Mouse (Mus musculus): ENCODE data around the gene Gpn3. TPM values are rescaled to one million over a fixed set of nuclear protein-coding genes. Genes with fewer than 3 reads are reported as not detected.

The Gpn3 gene
- 42.4 and 57.6 TPM in 2 replicates for polyA plus RNA-seq (2012; rRNA removed)

- Histone ChIP-seq H3K4me3 (replicated peaks; ENCODE audit: extremely low read depth, low read depth, low read length) (peak within 1 kb of the TSS; percentile 84), H3K4me1 (ENCODE audit: control insufficient read depth, insufficient read depth, low read length) (no peaks in the 10 kb centered on the region; the same call in 1 of the 2 replicates)
- peak; percentile 17 for DNase-seq
- WGBS: 2% methylated on average over 33 of the region's 46 CpGs
- no peak for TF ChIP-seq CTCF (IDR thresholded peaks at IDR 0.05; ENCODE audit: insufficient read depth, low read length)
- no peak for TF ChIP-seq POLR2A (IDR thresholded peaks at IDR 0.05; ENCODE audit: borderline replicate concordance, extremely low read depth, low read depth, low read length)
Observed at GRCm38 (mm10) chr5:122371591-122372191, at the start of gene Gpn3. TSS of gene Gpn3 (plus strand) at chr5:122371876.

- Histone ChIP-seq H3K4me1 (ENCODE audit: control insufficient read depth, insufficient read depth, low read length) (peaks cover 12% of the 10 kb centered on the region), H3K4me3 (replicated peaks; ENCODE audit: extremely low read depth, low read depth, low read length) (no peak overlapping the region)
- no peak for DNase-seq
- no peak for TF ChIP-seq CTCF (IDR thresholded peaks at IDR 0.05; ENCODE audit: insufficient read depth, low read length)
- TF ChIP-seq POLR2A (IDR thresholded peaks at IDR 0.05; ENCODE audit: borderline replicate concordance, extremely low read depth, low read depth, low read length): no peak
- WGBS: 76% methylated on average over 8 of the region's 8 CpGs
Observed at GRCm38 (mm10) chr5:122323523-122323922, 48.2 kb upstream of the Gpn3 start.

DNA sequence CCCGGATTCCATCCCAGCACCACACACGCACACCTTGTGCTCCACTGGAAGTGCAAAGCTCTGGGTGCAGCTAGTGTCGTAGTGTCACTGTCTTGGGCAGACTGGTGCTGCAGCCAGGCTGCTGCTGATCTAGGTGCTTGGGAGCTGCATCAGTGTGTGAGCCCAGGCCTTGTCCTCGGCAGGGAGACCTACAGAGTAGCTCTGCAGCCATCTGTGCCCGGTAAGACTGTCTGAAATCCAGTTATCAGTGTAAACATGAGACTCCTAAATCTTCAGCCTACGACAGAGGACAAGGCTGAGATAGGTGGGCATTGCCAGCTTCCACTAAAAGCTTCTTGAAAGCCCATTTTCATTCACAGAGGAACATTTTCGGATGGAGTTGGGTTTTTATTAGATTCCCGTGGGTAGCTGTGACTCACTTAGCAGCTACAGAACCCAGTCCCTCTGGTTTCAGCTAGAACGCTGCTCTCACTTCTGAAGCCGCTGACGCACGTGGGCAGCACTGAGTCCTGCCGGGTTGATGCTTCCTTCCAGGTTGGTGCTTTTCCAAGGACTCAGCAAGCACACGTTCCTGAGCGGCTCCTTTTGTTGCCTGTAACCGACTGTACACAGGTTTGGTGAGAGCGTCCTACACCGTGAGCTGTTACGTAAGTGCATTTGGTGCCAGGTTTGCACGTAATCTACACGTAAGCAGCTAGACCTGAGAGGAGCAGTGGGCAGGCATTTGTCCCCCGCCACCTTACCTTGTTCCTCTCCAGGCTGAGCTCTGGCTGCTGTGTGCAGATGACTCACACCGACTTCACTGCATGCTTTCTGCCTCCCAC, 46.9 kb upstream of the Gpn3 start:
- TF ChIP-seq CTCF (IDR thresholded peaks at IDR 0.05; ENCODE audit: insufficient read depth, low read length) (peak; percentile 43; the same call in 1 of the 2 replicates), POLR2A (IDR thresholded peaks at IDR 0.05; ENCODE audit: borderline replicate concordance, extremely low read depth, low read depth, low read length) (no peak)
- no peak overlapping the region for H3K4me3 ChIP-seq (replicated peaks; ENCODE audit: extremely low read depth, low read depth, low read length)
- peaks cover 10% of the 10 kb centered on the region for H3K4me1 ChIP-seq (ENCODE audit: control insufficient read depth, insufficient read depth, low read length)
- peak; percentile 58 for DNase-seq
- 73% methylated on average over 23 of the region's 23 CpGs for WGBS

DNA sequence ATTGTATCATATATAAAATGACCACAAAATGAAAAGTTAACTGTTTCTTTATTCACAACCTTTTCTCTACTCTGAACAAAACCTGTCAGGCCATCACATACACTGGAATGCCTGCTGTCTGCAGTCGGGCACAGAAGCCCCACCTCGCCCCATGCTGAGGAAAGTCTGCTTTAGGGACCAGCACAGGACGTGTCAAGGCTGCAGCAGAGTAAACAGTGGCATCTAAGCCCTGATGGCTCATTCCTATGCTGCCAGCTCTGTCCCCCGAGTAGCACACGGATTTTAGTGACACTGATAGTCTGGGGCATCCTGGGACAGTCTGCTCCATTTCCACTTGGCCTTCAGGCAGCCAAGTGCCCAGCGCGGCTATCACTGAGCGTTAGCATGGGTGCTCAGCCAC, 46.2 kb upstream of the Gpn3 start:
- H3K4me1 ChIP-seq (ENCODE audit: control insufficient read depth, insufficient read depth, low read length): peaks cover 4% of the 10 kb centered on the region
- TF ChIP-seq POLR2A (IDR thresholded peaks at IDR 0.05; ENCODE audit: borderline replicate concordance, extremely low read depth, low read depth, low read length): no peak
- no peak for TF ChIP-seq CTCF (IDR thresholded peaks at IDR 0.05; ENCODE audit: insufficient read depth, low read length)
- WGBS: 81% methylated on average over 8 of the region's 8 CpGs
- H3K4me3 ChIP-seq (replicated peaks; ENCODE audit: extremely low read depth, low read depth, low read length): no peak overlapping the region
- DNase-seq: no peak

GRCm38 (mm10) chr5:122327283-122327682, 44.4 kb upstream of the Gpn3 start:
- DNase-seq: no peak
- no peak overlapping the region for H3K4me3 ChIP-seq (replicated peaks; ENCODE audit: extremely low read depth, low read depth, low read length)
- TF ChIP-seq CTCF (IDR thresholded peaks at IDR 0.05; ENCODE audit: insufficient read depth, low read length) (no peak), POLR2A (IDR thresholded peaks at IDR 0.05; ENCODE audit: borderline replicate concordance, extremely low read depth, low read depth, low read length) (no peak)
- H3K4me1 ChIP-seq (ENCODE audit: control insufficient read depth, insufficient read depth, low read length): no peaks in the 10 kb centered on the region
- 78% methylated on average over 3 of the region's 3 CpGs for WGBS

DNA sequence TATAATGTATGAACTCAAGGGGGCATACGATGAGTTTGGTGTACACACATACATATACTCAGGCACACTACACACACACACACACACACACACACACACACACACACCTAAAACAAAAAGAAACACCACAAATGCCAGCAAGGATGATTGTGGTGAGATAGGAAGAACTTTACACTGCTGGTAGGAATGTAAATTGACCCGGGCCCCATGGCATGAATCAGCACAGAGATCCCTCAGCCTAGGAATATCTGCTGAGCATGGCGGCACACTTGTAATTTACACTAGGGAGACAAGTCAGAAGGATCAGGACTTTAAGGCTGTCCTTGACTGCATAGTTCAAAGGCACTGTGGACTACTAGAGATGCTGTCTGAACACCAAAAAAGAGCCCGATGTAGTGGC, 41.4 kb upstream of the Gpn3 start:
- DNase-seq: no peak
- WGBS: 78% methylated on average over 4 of the region's 4 CpGs

GRCm38 (mm10) chr5:122334682-122335081, 37.0 kb upstream of the Gpn3 start:
- no peak overlapping the region for H3K4me3 ChIP-seq (replicated peaks; ENCODE audit: extremely low read depth, low read depth, low read length)
- 62% methylated on average over 3 of the region's 3 CpGs for WGBS

More for the DNA sequence above, 41.4 kb upstream of the Gpn3 start:
- TF ChIP-seq POLR2A (IDR thresholded peaks at IDR 0.05; ENCODE audit: borderline replicate concordance, extremely low read depth, low read depth, low read length) (no peak), CTCF (IDR thresholded peaks at IDR 0.05; ENCODE audit: insufficient read depth, low read length) (no peak)
- no peaks in the 10 kb centered on the region for H3K4me1 ChIP-seq (ENCODE audit: control insufficient read depth, insufficient read depth, low read length)
- H3K4me3 ChIP-seq (replicated peaks; ENCODE audit: extremely low read depth, low read depth, low read length): no peak overlapping the region

GRCm38 (mm10) chr5:122336554-122337294, 35.0 kb upstream of the Gpn3 start:
- no peak overlapping the region for H3K4me3 ChIP-seq (replicated peaks; ENCODE audit: extremely low read depth, low read depth, low read length)
- peak; percentile 18 for DNase-seq

More at GRCm38 (mm10) chr5:122334682-122335081, 37.0 kb upstream of the Gpn3 start:
- no peaks in the 10 kb centered on the region for H3K4me1 ChIP-seq (ENCODE audit: control insufficient read depth, insufficient read depth, low read length)
- TF ChIP-seq POLR2A (IDR thresholded peaks at IDR 0.05; ENCODE audit: borderline replicate concordance, extremely low read depth, low read depth, low read length) (no peak), CTCF (IDR thresholded peaks at IDR 0.05; ENCODE audit: insufficient read depth, low read length) (no peak)
- no peak for DNase-seq

DNA sequence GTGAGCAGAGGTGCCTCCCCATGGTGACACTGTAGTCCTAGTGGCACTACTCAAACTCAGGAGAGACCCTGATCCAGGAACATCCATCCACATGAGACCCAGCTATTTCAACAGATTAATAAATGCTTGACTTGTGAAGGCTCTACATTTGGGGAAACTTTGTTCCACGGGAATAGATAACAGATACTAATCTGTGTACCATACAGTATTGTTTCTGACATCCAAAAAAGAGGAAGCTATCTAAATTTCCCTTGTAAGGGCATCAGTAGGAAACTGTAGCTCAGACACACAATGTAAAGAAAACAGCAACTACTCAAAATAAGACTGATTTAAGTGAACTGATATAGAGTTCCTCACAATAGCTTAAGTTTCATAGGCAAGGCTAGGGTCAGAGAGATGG, 28.8 kb upstream of the Gpn3 start:
- Histone ChIP-seq H3K4me1 (ENCODE audit: control insufficient read depth, insufficient read depth, low read length) (no peaks in the 10 kb centered on the region; the same call in 1 of the 2 replicates), H3K4me3 (replicated peaks; ENCODE audit: extremely low read depth, low read depth, low read length) (no peak overlapping the region)
- WGBS: 58% methylated on average over 1 of the region's 1 CpGs
- TF ChIP-seq POLR2A (IDR thresholded peaks at IDR 0.05; ENCODE audit: borderline replicate concordance, extremely low read depth, low read depth, low read length) (no peak), CTCF (IDR thresholded peaks at IDR 0.05; ENCODE audit: insufficient read depth, low read length) (no peak)
- DNase-seq: no peak

More at GRCm38 (mm10) chr5:122336554-122337294, 35.0 kb upstream of the Gpn3 start:
- no peak for TF ChIP-seq POLR2A (IDR thresholded peaks at IDR 0.05; ENCODE audit: borderline replicate concordance, extremely low read depth, low read depth, low read length)
- no peak for TF ChIP-seq CTCF (IDR thresholded peaks at IDR 0.05; ENCODE audit: insufficient read depth, low read length)
- H3K4me1 ChIP-seq (ENCODE audit: control insufficient read depth, insufficient read depth, low read length): no peaks in the 10 kb centered on the region
- 75% methylated on average over 7 of the region's 7 CpGs for WGBS

Data from lung, adult 2 months (tissue).